Mouse (Mus musculus) MEL-GATA-1-ER (cell line): Measurements from ENCODE around the gene Cx3cl1.
A peak's percentile ranks its signal among the peaks of the same experiment; 100 is the strongest.

ENCODE experiments used
- DNase-seq: peaks from one replicate; pipeline ENCODE4 v3.0.0-alpha.2; 2012; ENCODE audit warnings: low read depth; ENCODE audit errors: extremely low read depth

Gene Cx3cl1

GRCm38 (mm10) chr8:94800278-94800968, 28.6 kb downstream of the Cx3cl1 start:
- peak; percentile 50 for DNase-seq

- no peak for DNase-seq
Observed at GRCm38 (mm10) chr8:94801293-94802095, 29.7 kb downstream of the Cx3cl1 start.

- DNase-seq = no peak
Observed at GRCm38 (mm10) chr8:94802375-94802774, 30.6 kb downstream of the Cx3cl1 start.

GRCm38 (mm10) chr8:94803551-94803950, 31.7 kb downstream of the Cx3cl1 start:
- DNase-seq = no peak

GRCm38 (mm10) chr8:94804546-94805340, 32.9 kb downstream of the Cx3cl1 start:
- DNase-seq = peak; percentile 39

- no peak for DNase-seq
Observed at GRCm38 (mm10) chr8:94805811-94806210, 34.0 kb downstream of the Cx3cl1 start.

- DNase-seq = no peak
Observed at GRCm38 (mm10) chr8:94807506-94807905, 35.7 kb downstream of the Cx3cl1 start.

GRCm38 (mm10) chr8:94808372-94808771, 36.6 kb downstream of the Cx3cl1 start:
- DNase-seq = no peak

GRCm38 (mm10) chr8:94810153-94810552, 38.3 kb downstream of the Cx3cl1 start, which contains the start of gene Ccl17:
Ccl17 (plus strand) TSS chr8:94810453.
- no peak for DNase-seq

- no peak for DNase-seq
Observed at GRCm38 (mm10) chr8:94810855-94811254, 39.0 kb downstream of the Cx3cl1 start.

GRCm38 (mm10) chr8:94811654-94812053, 39.8 kb downstream of the Cx3cl1 start:
- no peak for DNase-seq

GRCm38 (mm10) chr8:94812645-94813098, 40.9 kb downstream of the Cx3cl1 start:
- peak; percentile 45 for DNase-seq

GRCm38 (mm10) chr8:94814556-94814955, 42.7 kb downstream of the Cx3cl1 start:
- DNase-seq = no peak

- DNase-seq = no peak
Observed at GRCm38 (mm10) chr8:94817933-94818332, 46.1 kb downstream of the Cx3cl1 start.

- no peak for DNase-seq
Observed at GRCm38 (mm10) chr8:94819671-94820179, 47.9 kb downstream of the Cx3cl1 start.

- no peak for DNase-seq
Observed at GRCm38 (mm10) chr8:94820553-94820952, 48.7 kb downstream of the Cx3cl1 start.

- DNase-seq = no peak
Observed at GRCm38 (mm10) chr8:94821381-94821780, 49.6 kb downstream of the Cx3cl1 start.

- no peak for DNase-seq
Observed at GRCm38 (mm10) chr8:94822637-94823560, 51.1 kb downstream of the Cx3cl1 start.

- DNase-seq = no peak
Observed at GRCm38 (mm10) chr8:94825170-94825569, 53.4 kb downstream of the Cx3cl1 start.

- no peak for DNase-seq
Observed at GRCm38 (mm10) chr8:94826210-94826609, 54.4 kb downstream of the Cx3cl1 start.
